Mouse (Mus musculus) adrenal gland, postnatal 25 days (tissue): ENCODE results near the gene Atg13. TPM values are rescaled to one million over a fixed set of nuclear protein-coding genes. Genes with fewer than 3 reads are reported as not detected.

ENCODE experiments used
- DNase-seq: peaks from one replicate; pipeline ENCODE4 v3.0.0; 2021; ENCODE audit warnings: mixed read lengths
- total RNA-seq: library from RNA; stranded (reverse); gene quantifications from 2 replicates; pipeline ENCODE4 v1.2.3, GENCODE M21; 2021

The Atg13 gene
- total RNA-seq, 1 experiment from 2014 or later, result 84.1 TPM

GRCm38 (mm10) chr2:91649152-91649551, 61.2 kb downstream of the Atg13 start:
- no peak for DNase-seq

GRCm38 (mm10) chr2:91646733-91647132, 63.6 kb downstream of the Atg13 start:
- peak; percentile 50 for DNase-seq

- no peak for DNase-seq
Observed at GRCm38 (mm10) chr2:91645811-91646210, 64.6 kb downstream of the Atg13 start.

GRCm38 (mm10) chr2:91645354-91645753, 65.0 kb downstream of the Atg13 start:
- no peak for DNase-seq

- no peak for DNase-seq
Observed at GRCm38 (mm10) chr2:91644021-91644420, 66.4 kb downstream of the Atg13 start.

- DNase-seq, result no peak
Observed at GRCm38 (mm10) chr2:91642825-91643415, 67.5 kb downstream of the Atg13 start.

- no peak for DNase-seq
Observed at GRCm38 (mm10) chr2:91638931-91639330, 71.4 kb downstream of the Atg13 start.

GRCm38 (mm10) chr2:91636727-91637338, 73.5 kb downstream of the Atg13 start:
- DNase-seq, result no peak

GRCm38 (mm10) chr2:91636229-91636628, 74.1 kb downstream of the Atg13 start, which contains the start of gene F2:
F2 (minus strand) TSS chr2:91636414.
- no peak for DNase-seq

GRCm38 (mm10) chr2:91635486-91635885, 74.9 kb downstream of the Atg13 start:
- no peak for DNase-seq

- DNase-seq, result no peak
Observed at GRCm38 (mm10) chr2:91634841-91635240, 75.5 kb downstream of the Atg13 start.

GRCm38 (mm10) chr2:91633334-91633977, 76.9 kb downstream of the Atg13 start:
- DNase-seq, result no peak

- no peak for DNase-seq
Observed at GRCm38 (mm10) chr2:91632316-91632715, 78.1 kb downstream of the Atg13 start.

GRCm38 (mm10) chr2:91631826-91632225, 78.5 kb downstream of the Atg13 start:
- no peak for DNase-seq

- no peak for DNase-seq
Observed at GRCm38 (mm10) chr2:91630384-91630783, 80.0 kb downstream of the Atg13 start.

- no peak for DNase-seq
Observed at GRCm38 (mm10) chr2:91629682-91630081, 80.7 kb downstream of the Atg13 start.

- no peak for DNase-seq
Observed at GRCm38 (mm10) chr2:91628171-91628570, 82.2 kb downstream of the Atg13 start.

- no peak for DNase-seq
Observed at GRCm38 (mm10) chr2:91627486-91627885, 82.9 kb downstream of the Atg13 start.

Other genes with a start within 250 kb of the Atg13 start
- 45.1 and 49.3 TPM in 2 replicates for gene Ckap5, start 183.8 kb downstream of the Atg13 start, total RNA-seq
- 0.15 and 13.7 TPM in 2 replicates for gene F2, start 74.2 kb downstream of the Atg13 start, total RNA-seq
- gene Zfp408, start 60.8 kb downstream of the Atg13 start, total RNA-seq, result 14.5 and 15.5 TPM in 2 replicates
- 58.7 and 68.6 TPM in 2 replicates for gene Arhgap1, start 60.7 kb downstream of the Atg13 start, total RNA-seq
- gene Harbi1, start 276 bp upstream of the Atg13 start, total RNA-seq, result 12.5 and 13.9 TPM in 2 replicates
- gene Ambra1, start 19.6 kb upstream of the Atg13 start, total RNA-seq, result 37.2 and 41.0 TPM in 2 replicates
- gene Chrm4, start 216.7 kb upstream of the Atg13 start, total RNA-seq, result 0.94 and 1.7 TPM in 2 replicates
- 3.5 and 5.8 TPM in 2 replicates for gene Mdk, start 221.7 kb upstream of the Atg13 start, total RNA-seq
- gene Gm9821, start 235.1 kb upstream of the Atg13 start, total RNA-seq, result not detected in 2 replicates